Mouse (Mus musculus) left cerebral cortex, adult 9 months (tissue): ENCODE data around the gene Gm21093.
"Not testable (repeated sequence)": the region's sequence is repeated elsewhere in the genome, so short reads cannot be mapped to it uniquely, and the experiment has no call there.

Experiments
- DNase-seq, 2 experiments: peaks; one replicate each; pipeline ENCODE4 v3.0.0; 2022; ENCODE audit warnings: low spot score in 2 of 2

Gene Gm21093

DNA sequence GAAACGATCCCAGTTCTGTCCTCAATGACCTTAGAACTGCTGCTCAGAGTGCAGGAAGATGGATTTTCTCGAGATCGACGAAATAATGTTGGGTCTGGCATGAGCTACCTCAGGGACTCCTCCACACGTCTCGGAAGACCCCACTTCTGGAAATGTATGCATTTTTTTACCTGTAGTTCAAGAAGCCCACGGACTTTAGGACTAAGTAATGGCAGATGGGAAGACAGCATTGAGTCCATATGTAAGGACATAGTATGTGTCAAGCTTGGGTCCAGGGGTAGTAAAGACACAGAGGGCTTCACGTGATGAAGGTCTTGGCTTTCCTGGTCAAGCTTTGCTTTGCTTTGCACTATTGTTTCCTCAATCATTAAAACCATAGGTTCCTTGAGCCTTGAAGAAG lies at the start of gene Gm21093:
Gene Gm21093 (minus strand): TSS at position 101 of the 400 bp plus-strand sequence.
- DNase-seq, result not testable (repeated sequence)
